Mouse (Mus musculus) CD4-positive, CD25-positive, alpha-beta regulatory T cell, adult 4 months (primary cell): ENCODE data around the gene Uxs1. TPM values are rescaled to one million over a fixed set of nuclear protein-coding genes. Genes with fewer than 3 reads are reported as not detected.

ENCODE experiments used
- ATAC-seq: one replicate; pipeline ENCODE4 v1.8.0; 2017
- polyA plus RNA-seq, 2 experiments: library from polyadenylated mRNA; unstranded; fragments of 100-300 nt; shearing (Covaris generic); gene quantifications; one replicate each; pipeline ENCODE4 v1.2.1; 2017

The Uxs1 gene
- polyA plus RNA-seq: 10 to 100 TPM; 11.3 to 14.0 TPM

- ATAC-seq: peak; percentile 86
These were observed at the start of gene Uxs1 for GRCm38 (mm10) chr1:43827763-43828194. Gene Uxs1 (minus strand): TSS chr1:43827800.

GRCm38 (mm10) chr1:43877233-43877632 lies 49.6 kb upstream of the Uxs1 start:
- ATAC-seq: no peak

GRCm38 (mm10) chr1:43871116-43871515 lies 43.5 kb upstream of the Uxs1 start:
- ATAC-seq: no peak

GRCm38 (mm10) chr1:43868510-43868909 lies 40.9 kb upstream of the Uxs1 start:
- no peak for ATAC-seq

- no peak for ATAC-seq
These were observed 37.2 kb upstream of the Uxs1 start for GRCm38 (mm10) chr1:43864758-43865157.

- ATAC-seq: no peak
These were observed 35.0 kb upstream of the Uxs1 start for GRCm38 (mm10) chr1:43862614-43863013.

GRCm38 (mm10) chr1:43858988-43859387 lies 31.4 kb upstream of the Uxs1 start:
- ATAC-seq: no peak

GRCm38 (mm10) chr1:43857656-43858055 lies 30.1 kb upstream of the Uxs1 start:
- ATAC-seq: no peak

- ATAC-seq: no peak
These were observed 28.0 kb upstream of the Uxs1 start for GRCm38 (mm10) chr1:43855591-43855990.

GRCm38 (mm10) chr1:43843398-43843797 lies 15.8 kb upstream of the Uxs1 start:
- ATAC-seq: no peak

GRCm38 (mm10) chr1:43837236-43837635 lies 9.6 kb upstream of the Uxs1 start:
- no peak for ATAC-seq

- no peak for ATAC-seq
These were observed 2.5 kb upstream of the Uxs1 start for GRCm38 (mm10) chr1:43830096-43830495.

- peak; percentile 45 for ATAC-seq
These were observed 418 bp downstream of the Uxs1 start for GRCm38 (mm10) chr1:43827002-43827762.

GRCm38 (mm10) chr1:43826628-43827001 lies 985 bp downstream of the Uxs1 start:
- ATAC-seq: peak; percentile 0

- ATAC-seq: no peak
These were observed 4.2 kb downstream of the Uxs1 start for GRCm38 (mm10) chr1:43823406-43823805.

GRCm38 (mm10) chr1:43822586-43822985 lies 5.0 kb downstream of the Uxs1 start:
- ATAC-seq: no peak

- no peak for ATAC-seq
These were observed 5.8 kb downstream of the Uxs1 start for GRCm38 (mm10) chr1:43821804-43822203.

- ATAC-seq: no peak
These were observed 7.0 kb downstream of the Uxs1 start for GRCm38 (mm10) chr1:43820571-43820970.

- ATAC-seq: no peak
These were observed 8.5 kb downstream of the Uxs1 start for GRCm38 (mm10) chr1:43819091-43819490.

GRCm38 (mm10) chr1:43818356-43818755 lies 9.2 kb downstream of the Uxs1 start:
- no peak for ATAC-seq

GRCm38 (mm10) chr1:43811764-43812163 lies 15.8 kb downstream of the Uxs1 start:
- ATAC-seq: no peak

- peak; percentile 20 for ATAC-seq
These were observed 16.5 kb downstream of the Uxs1 start for GRCm38 (mm10) chr1:43811055-43811454.

- ATAC-seq: no peak
These were observed 18.2 kb downstream of the Uxs1 start for GRCm38 (mm10) chr1:43809351-43809750.

GRCm38 (mm10) chr1:43803906-43804474 lies 23.6 kb downstream of the Uxs1 start:
- ATAC-seq: no peak
